Mouse (Mus musculus): ENCODE data around the gene Tmed1.
"Not testable (repeated sequence)": the region's sequence is repeated elsewhere in the genome, so short reads cannot be mapped to it uniquely, and the experiment has no call there.

Tmed1 gene

DNA sequence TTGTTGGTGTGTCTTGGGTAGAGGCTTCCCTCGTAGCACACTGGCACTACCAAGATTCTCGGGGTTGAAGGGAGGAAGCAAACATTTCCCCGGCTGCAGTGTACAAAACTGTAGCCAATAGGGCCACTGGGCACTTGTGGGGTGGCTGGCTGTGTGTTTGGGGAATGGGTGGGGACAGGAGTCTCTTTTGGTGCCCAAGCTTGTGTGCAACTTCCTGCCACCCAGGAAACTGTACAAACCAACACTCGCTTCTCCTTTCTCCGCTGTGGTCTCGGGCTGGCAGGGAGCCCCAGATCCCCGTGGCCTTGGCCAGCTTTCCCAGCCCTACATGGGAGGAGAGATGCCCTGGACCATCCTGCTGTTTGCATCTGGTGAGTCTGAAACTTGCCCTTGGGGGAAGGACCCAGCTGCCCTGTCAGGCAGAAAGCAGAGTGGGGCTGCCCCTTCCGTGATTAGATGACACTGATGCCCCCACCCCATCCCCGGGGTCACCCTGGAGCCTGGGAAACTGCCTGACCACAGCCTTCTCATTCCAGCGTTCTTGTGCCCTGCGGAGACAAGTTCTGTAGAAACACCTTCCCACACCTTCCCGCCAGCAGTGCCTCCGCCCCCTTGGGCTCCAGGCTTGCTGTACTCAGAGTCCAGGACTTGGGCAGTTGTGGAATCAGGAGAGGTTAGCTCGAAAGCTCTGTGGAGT is 16.0 kb upstream of the Tmed1 start, which contains the start of gene AB124611:
TSS of gene AB124611 (plus strand) at position 240 of the 697 bp plus-strand sequence.
- peak; percentile 27 to 54 for DNase-seq (ENCODE audit: low spot score in 2 of 2)

GRCm38 (mm10) chr9:21525142-21525936 is 15.3 kb upstream of the Tmed1 start:
- DNase-seq (ENCODE audit: low spot score in 2 of 2): no peak

GRCm38 (mm10) chr9:21518690-21519089 is 8.6 kb upstream of the Tmed1 start:
- DNase-seq (ENCODE audit: low spot score in 2 of 2): not testable (repeated sequence)

- DNase-seq (ENCODE audit: low spot score in 2 of 2): no peak
Measured at GRCm38 (mm10) chr9:21517947-21518495, 8.0 kb upstream of the Tmed1 start.

DNA sequence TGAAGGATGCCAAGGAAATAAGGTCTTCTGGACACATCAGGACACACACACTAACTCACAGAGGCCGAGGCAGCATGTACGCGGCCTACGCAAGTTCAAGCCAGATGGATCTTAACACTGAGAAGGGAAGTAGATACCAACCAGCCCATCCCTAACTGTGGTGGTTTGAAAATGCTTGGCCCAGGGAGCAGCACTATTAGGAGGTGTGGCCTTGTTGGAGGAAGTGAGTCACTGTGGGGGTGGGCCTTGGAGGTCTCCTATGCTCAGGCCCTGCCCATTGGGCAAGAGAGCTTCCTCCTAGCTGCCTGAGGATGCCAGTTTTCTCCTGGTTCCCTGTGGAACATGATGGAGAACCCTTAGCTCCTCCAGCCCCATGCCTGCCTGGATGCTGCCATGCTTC is 3.4 kb upstream of the Tmed1 start:
- DNase-seq (ENCODE audit: low spot score in 2 of 2): no peak

DNA sequence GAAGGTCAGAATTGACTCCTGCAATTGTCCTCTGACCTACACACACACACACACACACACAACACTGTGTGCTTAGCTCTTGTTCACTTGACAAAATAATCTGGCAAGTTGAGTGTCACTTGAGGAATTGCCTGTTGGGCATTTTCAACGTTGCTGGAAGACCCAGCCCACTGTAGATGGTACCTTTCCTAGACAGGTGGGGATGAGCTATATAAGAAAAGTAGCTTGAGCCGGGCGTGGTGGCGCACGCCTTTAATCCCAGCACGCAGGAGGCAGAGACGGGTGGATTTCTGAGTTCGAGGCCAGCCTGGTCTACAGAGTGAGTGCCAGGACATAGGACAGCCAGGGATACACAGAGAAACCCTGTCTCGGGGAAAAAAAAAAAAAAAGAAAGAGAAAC is 1.0 kb upstream of the Tmed1 start:
- no peak for DNase-seq (ENCODE audit: low spot score in 2 of 2)

GRCm38 (mm10) chr9:21510689-21511015 is 600 bp upstream of the Tmed1 start:
- DNase-seq (ENCODE audit: low spot score in 2 of 2): no peak

DNA sequence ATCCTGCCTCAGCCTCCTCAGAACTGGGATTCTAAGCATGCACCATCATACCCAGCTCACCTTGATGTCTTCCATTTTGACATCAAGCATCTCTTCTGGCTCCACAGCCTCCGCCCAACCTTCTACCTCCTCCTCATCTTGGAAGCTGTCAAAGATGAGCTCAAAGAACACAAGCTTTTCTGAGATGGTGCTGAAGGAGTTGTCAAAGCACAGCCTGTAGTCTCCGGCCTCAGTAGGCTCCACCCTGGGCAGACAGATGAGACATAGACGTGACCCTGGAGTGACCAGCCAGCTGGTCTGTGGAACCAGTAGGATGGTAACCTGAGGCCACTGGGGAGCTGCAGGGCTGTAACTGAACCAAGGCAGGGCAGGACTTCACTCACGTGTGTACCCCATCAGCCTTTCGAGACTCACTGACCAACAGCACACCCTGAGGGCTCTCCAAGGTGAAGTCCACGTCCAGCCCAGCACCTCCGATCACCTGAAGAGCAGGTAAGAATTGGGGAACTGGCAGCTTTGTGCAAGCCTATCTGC is 1.1 kb downstream of the Tmed1 start:
- no peak for DNase-seq (ENCODE audit: low spot score in 2 of 2)

GRCm38 (mm10) chr9:21507753-21508430 is 2.2 kb downstream of the Tmed1 start:
- DNase-seq (ENCODE audit: low spot score in 2 of 2): no peak

DNA sequence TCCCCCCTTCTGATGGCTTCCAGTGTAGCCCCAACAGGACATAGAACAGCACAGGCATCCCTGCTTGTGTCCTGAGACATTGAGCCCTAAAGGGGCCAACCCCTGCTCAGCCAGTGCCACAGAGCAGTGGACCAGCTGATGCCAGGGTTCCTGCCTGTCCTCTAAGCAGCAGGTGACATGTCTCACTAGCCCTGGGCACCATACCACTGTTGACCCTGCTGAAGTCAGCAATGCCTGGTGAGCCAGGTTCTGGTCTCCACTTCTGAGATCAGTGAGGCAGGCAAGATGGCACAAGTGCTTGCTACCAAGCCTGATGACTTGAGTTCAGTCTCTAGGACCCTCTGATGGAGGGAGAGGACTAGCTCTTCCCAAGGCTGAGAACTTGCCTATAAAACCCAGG is 4.3 kb downstream of the Tmed1 start:
- no peak for DNase-seq (ENCODE audit: low spot score in 2 of 2)

GRCm38 (mm10) chr9:21503352-21503751 is 6.7 kb downstream of the Tmed1 start:
- no peak for DNase-seq (ENCODE audit: low spot score in 2 of 2)

DNA sequence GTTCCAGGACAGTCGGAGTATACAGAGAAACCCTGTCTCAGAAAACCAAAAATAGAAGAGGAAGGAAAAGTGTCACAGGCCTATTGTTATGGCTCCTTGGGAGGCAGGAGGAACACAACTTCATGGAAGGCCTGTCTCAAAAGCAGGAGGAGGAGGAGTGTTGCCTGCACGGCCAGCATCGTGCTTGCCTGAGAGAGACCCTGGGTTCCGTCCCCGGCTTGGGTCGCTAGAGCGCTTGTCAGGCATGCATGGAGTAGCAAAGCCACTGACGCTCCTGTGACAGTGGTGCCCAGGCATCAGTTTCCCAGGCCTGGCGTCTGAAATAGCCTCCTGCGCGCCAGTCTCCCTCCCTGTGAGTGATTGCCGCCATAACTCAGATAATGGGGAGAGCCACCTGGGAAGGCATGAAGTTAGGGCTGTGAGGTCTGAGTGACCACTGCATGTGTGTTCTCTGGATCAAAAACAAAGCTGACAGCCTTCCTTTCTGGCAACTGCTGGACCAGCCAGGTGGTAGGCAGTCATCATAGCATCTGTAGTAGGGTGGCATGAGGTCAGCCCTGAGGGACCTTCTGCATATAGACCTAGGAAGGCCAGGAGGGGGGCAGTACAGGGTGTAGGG is 11.7 kb downstream of the Tmed1 start:
- no peak for DNase-seq (ENCODE audit: low spot score in 2 of 2)

DNA sequence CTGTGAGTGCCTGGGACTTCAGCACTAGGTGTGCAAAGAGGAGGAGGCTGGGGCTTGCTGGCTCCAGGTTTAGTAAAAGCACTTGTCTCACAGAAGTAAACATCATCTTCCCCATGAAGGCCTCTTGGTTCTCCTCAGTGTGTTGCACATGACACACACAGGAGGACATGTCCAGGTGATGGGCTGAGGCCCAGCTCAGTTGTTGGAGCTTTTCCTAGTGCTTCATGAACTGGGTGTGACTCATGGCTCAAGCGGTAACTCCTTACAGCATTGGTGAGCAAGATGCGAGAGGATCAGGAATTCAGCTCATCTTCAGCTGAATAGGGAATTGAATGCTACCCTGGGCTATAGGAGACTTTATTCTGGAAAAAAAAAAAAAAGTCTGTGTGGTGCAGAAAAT is 12.4 kb downstream of the Tmed1 start:
- no peak for DNase-seq (ENCODE audit: low spot score in 2 of 2)

GRCm38 (mm10) chr9:21497050-21497542 is 13.0 kb downstream of the Tmed1 start:
- no peak for DNase-seq (ENCODE audit: low spot score in 2 of 2)

- DNase-seq (ENCODE audit: low spot score in 2 of 2): no peak
Measured at GRCm38 (mm10) chr9:21496308-21497049, 13.6 kb downstream of the Tmed1 start.

DNA sequence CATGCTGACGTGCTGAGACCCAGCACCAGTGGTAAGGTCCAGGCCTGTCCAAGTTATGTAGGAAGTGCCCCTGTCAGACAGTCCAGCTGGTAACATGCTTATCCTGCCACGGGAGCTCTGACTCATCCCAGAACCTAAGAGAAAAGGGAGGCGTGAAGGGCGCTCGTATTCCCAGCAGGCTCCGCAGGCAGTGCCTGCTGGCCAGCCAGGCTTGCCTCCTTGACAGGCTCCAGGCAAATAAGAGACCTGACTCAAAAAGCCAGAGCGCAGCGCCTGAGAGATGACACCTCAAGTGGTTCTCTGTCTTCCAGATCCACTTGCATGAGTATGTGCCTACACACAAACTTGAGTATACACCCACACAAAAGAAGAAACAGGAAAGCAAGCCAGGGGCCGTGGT is 15.3 kb downstream of the Tmed1 start:
- DNase-seq (ENCODE audit: low spot score in 2 of 2): no peak

GRCm38 (mm10) chr9:21493907-21494306 is 16.1 kb downstream of the Tmed1 start:
- DNase-seq (ENCODE audit: low spot score in 2 of 2): no peak

- no peak for DNase-seq (ENCODE audit: low spot score in 2 of 2)
Measured at GRCm38 (mm10) chr9:21490696-21491095, 19.4 kb downstream of the Tmed1 start.

DNA sequence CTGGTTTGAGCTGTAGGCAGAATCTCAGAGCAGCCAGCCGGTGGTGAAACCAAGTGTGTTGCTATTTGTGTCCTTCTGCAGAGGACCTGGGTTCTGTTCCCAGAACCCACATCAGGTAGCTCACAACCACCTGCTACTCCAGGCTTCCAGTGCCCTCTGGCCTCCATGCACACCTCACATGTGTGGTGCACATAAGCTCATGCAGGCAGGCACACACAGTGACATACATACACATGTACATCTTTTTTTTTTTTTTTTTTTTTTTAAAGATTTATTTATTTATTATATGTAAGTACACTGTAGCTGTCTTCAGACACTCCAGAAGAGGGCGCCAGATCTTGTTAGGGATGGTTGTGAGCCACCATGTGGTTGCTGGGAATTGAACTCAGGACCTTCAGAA is 21.8 kb downstream of the Tmed1 start:
- DNase-seq (ENCODE audit: low spot score in 2 of 2): not testable (repeated sequence)

- DNase-seq (ENCODE audit: low spot score in 2 of 2): no peak
Measured at GRCm38 (mm10) chr9:21484065-21484464, 26.0 kb downstream of the Tmed1 start.

- DNase-seq (ENCODE audit: low spot score in 2 of 2): no peak
Measured at GRCm38 (mm10) chr9:21477707-21478106, 32.3 kb downstream of the Tmed1 start.
